Mouse (Mus musculus) heart, postnatal 0 days (tissue): ENCODE measurements around the gene Mgll. TPM values are rescaled to one million over a fixed set of nuclear protein-coding genes. Genes with fewer than 3 reads are reported as not detected.

Experiments
- ATAC-seq: fragments of 200-750 bp; cut with Nextera tagmentation; 2 replicates; pipeline ENCODE4 v1.8.0; 2017; ENCODE audit warnings: low read depth, moderate number of reproducible peaks, moderate library complexity; ENCODE audit not compliant: insufficient read depth
- DNase-seq: peaks from one replicate; pipeline ENCODE4 v3.0.0-alpha.2; 2016; ENCODE audit warnings: low spot score
- H3K27ac ChIP-seq: fragments of 300-500 bp; sonication (generic); 2 replicates; pipeline ENCODE4 v1.5.1; 2014; ENCODE audit warnings: low read depth, mild to moderate bottlenecking
- H3K27me3 ChIP-seq: fragments of 300-500 bp; sonication (generic); 2 replicates; pipeline ENCODE4 v1.6.1; 2014; ENCODE audit warnings: low read length, mixed read lengths; ENCODE audit not compliant: control insufficient read depth, insufficient read depth
- H3K36me3 ChIP-seq: fragments of 300-500 bp; sonication (generic); replicated peaks from 2 replicates; pipeline ENCODE4 v1.6.1; 2014; ENCODE audit warnings: low read length, mixed read lengths; ENCODE audit not compliant: control insufficient read depth, insufficient read depth
- H3K4me1 ChIP-seq: fragments of 300-500 bp; sonication (generic); 2 replicates; pipeline ENCODE4 v1.6.1; 2014; ENCODE audit warnings: antibody characterized with exemption; ENCODE audit not compliant: control insufficient read depth, insufficient read depth
- H3K4me2 ChIP-seq: fragments of 300-500 bp; sonication (generic); 2 replicates; pipeline ENCODE4 v1.6.1; 2014; ENCODE audit warnings: low read depth, mild to moderate bottlenecking, low read length, moderate library complexity
- H3K4me3 ChIP-seq: fragments of 300-500 bp; sonication (generic); 2 replicates; pipeline ENCODE4 v1.5.1; 2014; ENCODE audit warnings: low read depth, low read length
- H3K9ac ChIP-seq: fragments of 300-500 bp; sonication (generic); replicated peaks from 2 replicates; pipeline ENCODE4 v1.6.1; 2014; ENCODE audit warnings: low read depth, low read length, mixed read lengths
- H3K9me3 ChIP-seq: fragments of 300-500 bp; sonication (generic); replicated peaks from 2 replicates; pipeline ENCODE4 v1.6.1; 2016; ENCODE audit warnings: low read length; ENCODE audit not compliant: control insufficient read depth
- CTCF ChIP-seq: IDR thresholded peaks from 2 replicates; pipeline ENCODE4 v1.5.1; 2016; ENCODE audit warnings: antibody characterized with exemption, control low read depth, low read depth
- EP300 ChIP-seq: IDR thresholded peaks from 2 replicates; pipeline ENCODE4 v1.6.1; 2016; ENCODE audit warnings: antibody characterized with exemption, low read depth
- WGBS: fragments of 180-500 bp; shearing (Covaris S2); extraction: QIAGEN DNeasy Blood & Tissue Kit; methylation state at CpG from one replicate; pipeline ENCODE4 v1.1.7; 2014; 5-methylcytosine and 5-hydroxymethylcytosine counted together
- polyA plus RNA-seq: library from polyadenylated mRNA; unstranded; fragments of >200 nt; fragmentation: Nextera tagmentation; extraction: Ambion mirVana; gene quantifications from 2 replicates; pipeline ENCODE4 v1.2.1, GENCODE M21; 2015
- total RNA-seq: library from RNA; depleted of rRNA; stranded (reverse); fragments of >200 nt; gene quantifications from 2 replicates; pipeline ENCODE4 v1.2.3, GENCODE M21; 2014; ENCODE audit warnings: low replicate concordance

Mgll gene
- total and polyA plus RNA-seq, 2 experiments from 2014 or later: 134 to 147 TPM

- Histone ChIP-seq H3K9ac (no peak overlapping the region), H3K27ac (no peak overlapping the region), H3K4me1 (peaks cover 6% of the 10 kb centered on the region; the same call in 1 of the 2 replicates), H3K27me3 (no peaks in the 10 kb centered on the region), H3K4me3 (no peak overlapping the region), H3K36me3 (no peaks in the 10 kb centered on the region), H3K9me3 (no peaks in the 10 kb centered on the region), H3K4me2 (no peak overlapping the region)
- 70% methylated on average over 2 of the region's 2 CpGs for WGBS
- ATAC-seq (no peak), DNase-seq (no peak)
- TF ChIP-seq EP300: no peak
These were observed 123.4 kb downstream of the Mgll start for GRCm38 (mm10) chr6:88847571-88847970.

GRCm38 (mm10) chr6:88849270-88849669, 125.1 kb downstream of the Mgll start:
- DNase-seq: no peak
- no peaks in the 10 kb centered on the region for H3K9me3 ChIP-seq
- H3K4me2 ChIP-seq: no peak overlapping the region
- H3K27me3 ChIP-seq: no peaks in the 10 kb centered on the region
- TF ChIP-seq CTCF (peak; percentile 32), EP300 (no peak)
- H3K4me1 ChIP-seq: no peaks in the 10 kb centered on the region
- no peak overlapping the region for H3K4me3 ChIP-seq
- H3K9ac ChIP-seq: no peak overlapping the region
- no peak for ATAC-seq
- H3K27ac ChIP-seq: 0 out of 2 replicates have a peak overlapping the region, but pooled peaks have one; percentile 35
- no peaks in the 10 kb centered on the region for H3K36me3 ChIP-seq
- whole genome bisulfite sequencing: 48% methylated on average over 4 of the region's 4 CpGs

GRCm38 (mm10) chr6:88850034-88850433, 125.8 kb downstream of the Mgll start:
- Histone ChIP-seq H3K27me3 (no peaks in the 10 kb centered on the region), H3K4me3 (no peak overlapping the region), H3K36me3 (no peaks in the 10 kb centered on the region), H3K4me2 (no peak overlapping the region), H3K27ac (no peak overlapping the region), H3K9ac (no peak overlapping the region), H3K4me1 (no peaks in the 10 kb centered on the region), H3K9me3 (no peaks in the 10 kb centered on the region)
- peak; percentile 54 for ATAC-seq
- WGBS: 59% methylated on average over 7 of the region's 7 CpGs
- TF ChIP-seq CTCF: peak; percentile 24; the same call in 1 of the 2 replicates
- no peak for TF ChIP-seq EP300
- DNase-seq: no peak

- Histone ChIP-seq H3K36me3 (no peaks in the 10 kb centered on the region), H3K4me3 (no peak overlapping the region), H3K27me3 (no peaks in the 10 kb centered on the region), H3K4me1 (peaks cover 5% of the 10 kb centered on the region; the same call in 1 of the 2 replicates), H3K9ac (no peak overlapping the region), H3K9me3 (no peaks in the 10 kb centered on the region), H3K4me2 (no peak overlapping the region), H3K27ac (no peak overlapping the region)
- 73% methylated on average over 5 of the region's 5 CpGs for WGBS
- TF ChIP-seq CTCF (no peak), EP300 (no peak)
- no peak for DNase-seq
- ATAC-seq: no peak
These were observed 130.3 kb downstream of the Mgll start for GRCm38 (mm10) chr6:88854509-88854908.

DNA sequence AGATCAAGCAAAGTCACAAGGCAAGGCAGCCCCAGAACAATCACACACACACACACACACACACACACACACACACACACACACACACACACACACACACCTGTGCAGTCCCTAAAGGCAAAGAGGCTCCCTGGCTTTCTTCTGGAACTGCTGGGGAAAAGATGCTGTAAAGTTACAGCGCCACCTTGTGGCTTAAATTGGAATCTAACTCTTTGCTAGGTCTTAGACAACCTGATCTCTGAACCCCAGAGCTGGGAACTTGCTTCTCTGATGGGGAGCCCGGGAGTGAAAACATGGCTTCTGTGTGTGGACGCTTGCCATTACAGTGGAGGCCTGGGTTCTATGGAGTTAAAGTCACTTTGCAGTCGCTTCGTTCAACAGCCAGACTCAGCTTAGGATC, 131.4 kb downstream of the Mgll start:
- DNase-seq: peak; percentile 80

DNA sequence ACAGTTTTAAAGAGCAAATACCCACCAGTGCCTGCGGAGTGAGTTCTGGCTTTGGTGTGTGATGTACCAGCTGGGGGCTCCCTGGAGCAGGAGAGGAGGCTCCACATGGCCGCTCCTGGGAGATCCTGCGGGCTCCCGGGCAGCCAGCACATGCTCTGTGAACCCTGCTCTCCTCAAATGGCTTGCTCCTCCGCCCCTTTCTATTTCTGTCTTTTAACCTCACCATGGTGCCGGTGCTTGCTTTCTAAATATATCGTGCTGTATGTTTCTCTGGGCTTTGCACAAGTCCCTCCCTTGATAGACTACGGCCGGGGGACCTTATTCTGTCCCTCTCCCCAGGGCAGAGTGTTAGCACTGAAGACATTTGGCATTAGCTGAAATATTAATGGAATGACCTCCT, 133.0 kb downstream of the Mgll start:
- H3K9me3 ChIP-seq: 0 out of 2 replicates have a peak, but pooled peaks cover 3% of the 10 kb centered on the region
- peaks cover 5% of the 10 kb centered on the region; the same call in 1 of the 2 replicates for H3K4me1 ChIP-seq
- no peak overlapping the region for H3K4me3 ChIP-seq
- ATAC-seq: peak; percentile 94
- H3K27ac ChIP-seq: peak overlapping the region; percentile 89
- 13% methylated on average over 9 of the region's 9 CpGs for WGBS
- H3K9ac ChIP-seq: peak overlapping the region; percentile 6; the same call in 1 of the 2 replicates
- no peak overlapping the region for H3K4me2 ChIP-seq
- H3K36me3 ChIP-seq: no peaks in the 10 kb centered on the region
- no peaks in the 10 kb centered on the region for H3K27me3 ChIP-seq
- peak; percentile 56 for TF ChIP-seq EP300
- peak; percentile 47 for TF ChIP-seq CTCF
- peak; percentile 89 for DNase-seq

More for the DNA sequence above, 131.4 kb downstream of the Mgll start:
- H3K9ac ChIP-seq: no peak overlapping the region
- no peak overlapping the region for H3K4me3 ChIP-seq
- H3K9me3 ChIP-seq: no peaks in the 10 kb centered on the region
- H3K36me3 ChIP-seq: no peaks in the 10 kb centered on the region
- H3K27me3 ChIP-seq: no peaks in the 10 kb centered on the region
- no peak overlapping the region for H3K4me2 ChIP-seq
- H3K4me1 ChIP-seq: peaks cover 5% of the 10 kb centered on the region; the same call in 1 of the 2 replicates
- ATAC-seq: no peak; the same call in 1 of the 2 replicates
- H3K27ac ChIP-seq: no peak overlapping the region
- peak; percentile 79 for TF ChIP-seq CTCF
- no peak for TF ChIP-seq EP300
- WGBS: 27% methylated on average over 5 of the region's 5 CpGs
